Mouse (Mus musculus) stomach, postnatal 0 days (tissue): ENCODE data around the gene Irak1.

Experiments
- CTCF ChIP-seq: IDR thresholded peaks from 2 replicates; pipeline ENCODE4 v1.5.1; 2016; ENCODE audit warnings: antibody characterized with exemption, low read depth, mild to moderate bottlenecking, moderate library complexity
- EP300 ChIP-seq: optimal IDR thresholded peaks from 2 replicates; pipeline ENCODE3; 2016; ENCODE audit warnings: antibody characterized with exemption

DNA sequence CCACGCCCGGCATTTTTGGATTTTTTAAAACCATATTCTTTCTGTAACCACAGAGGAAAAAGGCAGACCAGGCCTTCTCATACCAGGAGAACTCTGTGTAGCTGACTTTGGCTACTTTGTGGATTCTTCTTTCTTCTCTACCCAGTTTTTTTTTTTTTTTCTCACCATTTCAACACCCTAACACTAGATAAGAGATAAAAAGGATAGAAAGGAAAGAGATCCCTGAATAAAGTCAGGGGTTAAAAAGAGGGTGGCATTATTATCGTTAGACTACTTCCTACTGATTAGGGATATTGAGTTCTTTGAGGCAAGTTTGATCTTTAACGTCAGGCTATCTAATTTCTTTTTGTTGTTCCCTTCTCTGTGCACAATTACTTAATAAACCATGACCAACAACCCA, 50.9 kb downstream of the Irak1 start:
- TF ChIP-seq CTCF: no peak
- TF ChIP-seq EP300: no peak
